Mouse (Mus musculus) cerebral cortex, adult 2 months (tissue): Measurements from ENCODE around the gene Arl6ip6.

ENCODE experiments used
- WGBS: fragments of 180-500 bp; shearing (Covaris S2); methylation state at CpG from one replicate; pipeline ENCODE4 v1.1.7; 2018; 5-methylcytosine and 5-hydroxymethylcytosine counted together

Arl6ip6 gene

GRCm38 (mm10) chr2:53191523-53192220 lies at the start of gene Arl6ip6:
TSS of gene Arl6ip6 (plus strand) at chr2:53191726.
- WGBS: under 1% methylated on average over 82 of the region's 82 CpGs

GRCm38 (mm10) chr2:53178966-53179365 lies 12.6 kb upstream of the Arl6ip6 start:
- WGBS: 61% methylated on average over 3 of the region's 3 CpGs

- 61% methylated on average over 3 of the region's 3 CpGs for WGBS
Observed at GRCm38 (mm10) chr2:53189811-53190210, 1.7 kb upstream of the Arl6ip6 start.

- 1% methylated on average over 53 of the region's 53 CpGs for WGBS
Observed at GRCm38 (mm10) chr2:53190684-53191511, 628 bp upstream of the Arl6ip6 start, which contains the start of gene Prpf40a. TSS of gene Prpf40a (minus strand) at chr2:53191284.

- WGBS: under 1% methylated on average over 20 of the region's 20 CpGs
Observed at GRCm38 (mm10) chr2:53192386-53192785, 860 bp downstream of the Arl6ip6 start.

- WGBS: 93% methylated on average over 10 of the region's 10 CpGs
Observed at GRCm38 (mm10) chr2:53196431-53196830, 4.9 kb downstream of the Arl6ip6 start.

GRCm38 (mm10) chr2:53199203-53199602 lies 7.7 kb downstream of the Arl6ip6 start:
- WGBS: 73% methylated on average over 1 of the region's 1 CpGs

- 82% methylated on average over 4 of the region's 4 CpGs for WGBS
Observed at GRCm38 (mm10) chr2:53200164-53200885, 8.8 kb downstream of the Arl6ip6 start.

GRCm38 (mm10) chr2:53204373-53205274 lies 13.1 kb downstream of the Arl6ip6 start:
- WGBS: 48% methylated on average over 5 of the region's 5 CpGs

GRCm38 (mm10) chr2:53213493-53213892 lies 22.0 kb downstream of the Arl6ip6 start:
- WGBS: 95% methylated on average over 1 of the region's 1 CpGs

- 88% methylated on average over 5 of the region's 5 CpGs for WGBS
Observed at GRCm38 (mm10) chr2:53222242-53222641, 30.7 kb downstream of the Arl6ip6 start.

- 38% methylated on average over 2 of the region's 2 CpGs for WGBS
Observed at GRCm38 (mm10) chr2:53256982-53257381, 65.5 kb downstream of the Arl6ip6 start.
